8 mouse cellular contexts compared by ENCODE assay signal in genomic region chr15:98904692-98905091, GRCm38 (mm10). TPM values are rescaled to one million over a fixed set of nuclear protein-coding genes. Genes with fewer than 3 reads are reported as not detected.
DNase-seq lines count a peak whose midpoint lies in the region; ATAC-seq and TF ChIP-seq lines count a peak whose summit lies in the region.

No protein-coding gene starts in this region.

- H3K4me3 ChIP-seq in spleen, adult 2 months (ENCODE audit: extremely low read depth, insufficient read depth, insufficient read length), result no peak overlapping the region
- H3K4me3 ChIP-seq in forebrain, postnatal 0 days (ENCODE audit: low read depth, low read length), result no peak overlapping the region

- no peaks in the 10 kb centered on the region for H3K9me3 ChIP-seq in forebrain, postnatal 0 days (ENCODE audit: low read length)

- H3K36me3 ChIP-seq in spleen, adult 2 months (ENCODE audit: control insufficient read depth, insufficient read depth, low read length), result peaks cover 28% of the 10 kb centered on the region
- peaks cover 62% of the 10 kb centered on the region for H3K36me3 ChIP-seq in forebrain, postnatal 0 days (ENCODE audit: insufficient read depth)

- TF ChIP-seq POLR2A in spleen, adult 2 months (IDR thresholded peaks at IDR 0.05; ENCODE audit: low read depth, low read length), result no peak

- no peak overlapping the region for H3K4me2 ChIP-seq in forebrain, postnatal 0 days (ENCODE audit: low read depth)

- H3K27ac ChIP-seq in spleen, adult 2 months (ENCODE audit: insufficient read depth, low read length), result no peak overlapping the region
- no peak overlapping the region for H3K27ac ChIP-seq in forebrain, postnatal 0 days (ENCODE audit: low read depth, low read length)

- H3K9ac ChIP-seq in forebrain, postnatal 0 days, result no peak overlapping the region

- TF ChIP-seq CTCF in spleen, adult 2 months (IDR thresholded peaks at IDR 0.05; ENCODE audit: extremely low read depth, insufficient read depth, insufficient read length, insufficient replicate concordance), result peak; percentile 44; the same call in 1 of the 2 replicates
- TF ChIP-seq CTCF in forebrain, postnatal 0 days (IDR thresholded peaks at IDR 0.05; ENCODE audit: low read depth), result peak; percentile 82

- peak; percentile 25; the same call in 1 of the 2 replicates for ATAC-seq in forebrain, postnatal 0 days

- 66% methylated on average over 10 of the region's 10 CpGs for WGBS in spleen, adult 2 months
- WGBS in forebrain, postnatal 0 days, result 27% methylated on average over 10 of the region's 10 CpGs

- peak; percentile 24 to 30 for DNase-seq in frontal cortex, postnatal 36 days (ENCODE audit: low spot score in 2 of 2)
- no peak for DNase-seq in frontal cortex, postnatal 25 days (ENCODE audit: low spot score in 2 of 2)
- peak in 1 of 2 experiments; percentile 26 for DNase-seq in spleen, adult 2 months (ENCODE audit: low read depth in 1 of 2, low spot score in 2 of 2)
- DNase-seq in spleen, postnatal 36 days (ENCODE audit: low spot score in 2 of 2), result no peak
- DNase-seq in forebrain, postnatal 0 days, result peak; percentile 70
- DNase-seq in lung, postnatal 10 days, result peak; percentile 49
- DNase-seq in ovary, postnatal 14 days (ENCODE audit: low spot score), result no peak
- DNase-seq in adrenal gland, postnatal 4 days (ENCODE audit: low spot score in 2 of 2), result no peak

- H3K27me3 ChIP-seq in spleen, adult 2 months (ENCODE audit: control insufficient read depth, insufficient read depth, low read length), result no peaks in the 10 kb centered on the region
- H3K27me3 ChIP-seq in forebrain, postnatal 0 days (ENCODE audit: insufficient read depth, low read length), result no peaks in the 10 kb centered on the region

- H3K4me1 ChIP-seq in spleen, adult 2 months (ENCODE audit: control insufficient read depth, insufficient read depth, insufficient read length), result no peaks in the 10 kb centered on the region
- no peaks in the 10 kb centered on the region for H3K4me1 ChIP-seq in forebrain, postnatal 0 days (ENCODE audit: insufficient read depth)

RNA-seq across cellular contexts. Expression of gene Dhh, which starts 6.4 kb away (rescaled TPM):
- polyA plus RNA-seq in spleen, adult 2 months (2012; rRNA removed), result 1.6 and 2.3 TPM in 2 replicates
- 0.15 and 0.76 TPM in 2 replicates for total RNA-seq in forebrain, postnatal 0 days (2014; rRNA removed)
- 0.25 and 0.58 TPM in 2 replicates for polyA plus RNA-seq in forebrain, postnatal 0 days (2015; fragmentation: Nextera tagmentation; extraction: Ambion mirVana)
- 1 to 10 TPM; 2.1 to 2.9 TPM for total RNA-seq in adrenal gland, postnatal 4 days (2021)

RNA-seq across cellular contexts. Expression of gene Rhebl1, which starts 10.4 kb away (rescaled TPM):
- polyA plus RNA-seq in spleen, adult 2 months (2012; rRNA removed), result 5.4 and 6.0 TPM in 2 replicates
- total RNA-seq in forebrain, postnatal 0 days (2014; rRNA removed), result 16.5 and 20.7 TPM in 2 replicates
- polyA plus RNA-seq in forebrain, postnatal 0 days (2015; fragmentation: Nextera tagmentation; extraction: Ambion mirVana), result 34.1 and 37.5 TPM in 2 replicates
- 1 to 10 TPM; 3.9 to 6.2 TPM for total RNA-seq in adrenal gland, postnatal 4 days (2021)

RNA-seq across cellular contexts. Expression of gene Lmbr1l, which starts 13.3 kb away (rescaled TPM):
- polyA plus RNA-seq in spleen, adult 2 months (2012; rRNA removed), result 112 and 191 TPM in 2 replicates
- total RNA-seq in forebrain, postnatal 0 days (2014; rRNA removed), result 44.1 and 59.3 TPM in 2 replicates
- polyA plus RNA-seq in forebrain, postnatal 0 days (2015; fragmentation: Nextera tagmentation; extraction: Ambion mirVana), result 20.1 and 22.4 TPM in 2 replicates
- 10 to 100 TPM; 41.5 to 45.9 TPM for total RNA-seq in adrenal gland, postnatal 4 days (2021)

RNA-seq across cellular contexts. Expression of gene Tuba1b, which starts 29.7 kb away (rescaled TPM):
- 694 and 1,212 TPM in 2 replicates for polyA plus RNA-seq in spleen, adult 2 months (2012; rRNA removed)
- total RNA-seq in forebrain, postnatal 0 days (2014; rRNA removed), result 1,927 and 1,958 TPM in 2 replicates
- 1,265 and 1,341 TPM in 2 replicates for polyA plus RNA-seq in forebrain, postnatal 0 days (2015; fragmentation: Nextera tagmentation; extraction: Ambion mirVana)
- 100 to 1,000 TPM; 512 to 526 TPM for total RNA-seq in adrenal gland, postnatal 4 days (2021)

RNA-seq across cellular contexts. Expression of gene Kmt2d, which starts 33.7 kb away (rescaled TPM):
- 55.6 and 58.7 TPM in 2 replicates for polyA plus RNA-seq in spleen, adult 2 months (2012; rRNA removed)
- 22.7 and 25.8 TPM in 2 replicates for total RNA-seq in forebrain, postnatal 0 days (2014; rRNA removed)
- 2.9 and 6.2 TPM in 2 replicates for polyA plus RNA-seq in forebrain, postnatal 0 days (2015; fragmentation: Nextera tagmentation; extraction: Ambion mirVana)
- 10 to 100 TPM; 68.9 to 71.5 TPM for total RNA-seq in adrenal gland, postnatal 4 days (2021)

Comparison
In these comparisons a context has a peak if more than half of its experiments do, and no peak if none do; other contexts are left out.
1. DNase-seq: peak in frontal cortex, postnatal 36 days (2 of 2), forebrain, postnatal 0 days (single experiment) and lung, postnatal 10 days (single experiment); none in frontal cortex, postnatal 25 days (0 of 2), spleen, postnatal 36 days (0 of 2), ovary, postnatal 14 days (single experiment) and adrenal gland, postnatal 4 days (0 of 2).